Mouse (Mus musculus): ENCODE results near the gene Grin3b. TPM values are rescaled to one million over a fixed set of nuclear protein-coding genes. Genes with fewer than 3 reads are reported as not detected.

Gene Grin3b
- polyA plus RNA-seq, 1 experiment from 2014 or later, result 0.10 TPM

Other genes starting within 250 kb of the Grin3b start
- gene Polrmt, start 224.1 kb upstream of the Grin3b start, polyA plus RNA-seq (2015; fragmentation: Nextera tagmentation; extraction: Ambion mirVana), result 20.0 and 20.8 TPM in 2 replicates
- gene Fgf22, start 215.6 kb upstream of the Grin3b start, polyA plus RNA-seq (2015; fragmentation: Nextera tagmentation; extraction: Ambion mirVana), result not detected in 2 replicates
- 43.7 and 48.5 TPM in 2 replicates for gene Rnf126, start 203.8 kb upstream of the Grin3b start, polyA plus RNA-seq (2015; fragmentation: Nextera tagmentation; extraction: Ambion mirVana)
- 0.58 and 0.68 TPM in 2 replicates for gene Fstl3, start 193.4 kb upstream of the Grin3b start, polyA plus RNA-seq (2015; fragmentation: Nextera tagmentation; extraction: Ambion mirVana)
- 2.6 and 3.2 TPM in 2 replicates for gene Prss57, start 179.8 kb upstream of the Grin3b start, polyA plus RNA-seq (2015; fragmentation: Nextera tagmentation; extraction: Ambion mirVana)
- gene Palm, start 177.1 kb upstream of the Grin3b start, polyA plus RNA-seq (2015; fragmentation: Nextera tagmentation; extraction: Ambion mirVana), result 7.1 and 7.4 TPM in 2 replicates
- 0.25 and 0.75 TPM in 2 replicates for gene Misp, start 149.7 kb upstream of the Grin3b start, polyA plus RNA-seq (2015; fragmentation: Nextera tagmentation; extraction: Ambion mirVana)
- gene Ptbp1, start 116.3 kb upstream of the Grin3b start, polyA plus RNA-seq (2015; fragmentation: Nextera tagmentation; extraction: Ambion mirVana), result 136 and 175 TPM in 2 replicates
- gene Prtn3, start 96.2 kb upstream of the Grin3b start, polyA plus RNA-seq (2015; fragmentation: Nextera tagmentation; extraction: Ambion mirVana), result 54.8 and 64.6 TPM in 2 replicates
- gene Plppr3, start 96.1 kb upstream of the Grin3b start, polyA plus RNA-seq (2015; fragmentation: Nextera tagmentation; extraction: Ambion mirVana), result 5.7 and 5.8 TPM in 2 replicates
- gene Elane, start 84.5 kb upstream of the Grin3b start, polyA plus RNA-seq (2015; fragmentation: Nextera tagmentation; extraction: Ambion mirVana), result 47.1 and 59.3 TPM in 2 replicates
- gene Cfd, start 79.9 kb upstream of the Grin3b start, polyA plus RNA-seq (2015; fragmentation: Nextera tagmentation; extraction: Ambion mirVana), result not detected in 2 replicates
- 16.9 and 19.0 TPM in 2 replicates for gene Med16, start 61.8 kb upstream of the Grin3b start, polyA plus RNA-seq (2015; fragmentation: Nextera tagmentation; extraction: Ambion mirVana)
- gene Gm26602, start 59.9 kb upstream of the Grin3b start, polyA plus RNA-seq (2015; fragmentation: Nextera tagmentation; extraction: Ambion mirVana), result 11.3 TPM in 1 of 2 replicates, not detected in the other
- 0.19 and 0.28 TPM in 2 replicates for gene Kiss1r, start 53.7 kb upstream of the Grin3b start, polyA plus RNA-seq (2015; fragmentation: Nextera tagmentation; extraction: Ambion mirVana)
- gene R3hdm4, start 49.5 kb upstream of the Grin3b start, polyA plus RNA-seq (2015; fragmentation: Nextera tagmentation; extraction: Ambion mirVana), result 63.0 and 63.8 TPM in 2 replicates
- 5.4 and 5.7 TPM in 2 replicates for gene Arid3a, start 43.7 kb upstream of the Grin3b start, polyA plus RNA-seq (2015; fragmentation: Nextera tagmentation; extraction: Ambion mirVana)
- gene Wdr18, start 10.6 kb upstream of the Grin3b start, polyA plus RNA-seq (2015; fragmentation: Nextera tagmentation; extraction: Ambion mirVana), result 78.2 and 83.0 TPM in 2 replicates
- 8.2 TPM in 2 replicates for gene Tmem259, start 13.6 kb downstream of the Grin3b start, polyA plus RNA-seq (2015; fragmentation: Nextera tagmentation; extraction: Ambion mirVana)
- 45.8 and 49.6 TPM in 2 replicates for gene Cnn2, start 17.9 kb downstream of the Grin3b start, polyA plus RNA-seq (2015; fragmentation: Nextera tagmentation; extraction: Ambion mirVana)
- 6.3 and 7.4 TPM in 2 replicates for gene Abca7, start 25.8 kb downstream of the Grin3b start, polyA plus RNA-seq (2015; fragmentation: Nextera tagmentation; extraction: Ambion mirVana)
- gene Arhgap45, start 45.9 kb downstream of the Grin3b start, polyA plus RNA-seq (2015; fragmentation: Nextera tagmentation; extraction: Ambion mirVana), result 14.3 and 14.9 TPM in 2 replicates
- gene Polr2e, start 69.1 kb downstream of the Grin3b start, polyA plus RNA-seq (2015; fragmentation: Nextera tagmentation; extraction: Ambion mirVana), result 120 and 122 TPM in 2 replicates
- 677 TPM in 2 replicates for gene Gpx4, start 76.5 kb downstream of the Grin3b start, polyA plus RNA-seq (2015; fragmentation: Nextera tagmentation; extraction: Ambion mirVana)
- 9.2 and 9.9 TPM in 2 replicates for gene Sbno2, start 134.9 kb downstream of the Grin3b start, polyA plus RNA-seq (2015; fragmentation: Nextera tagmentation; extraction: Ambion mirVana)
- gene Stk11, start 145.1 kb downstream of the Grin3b start, polyA plus RNA-seq (2015; fragmentation: Nextera tagmentation; extraction: Ambion mirVana), result 16.2 and 18.3 TPM in 2 replicates
- 358 and 362 TPM in 2 replicates for gene Atp5d, start 167.9 kb downstream of the Grin3b start, polyA plus RNA-seq (2015; fragmentation: Nextera tagmentation; extraction: Ambion mirVana)
- 0.54 and 0.69 TPM in 2 replicates for gene Cbarp, start 170.1 kb downstream of the Grin3b start, polyA plus RNA-seq (2015; fragmentation: Nextera tagmentation; extraction: Ambion mirVana)
- 3.0 and 3.3 TPM in 2 replicates for gene Midn, start 177.6 kb downstream of the Grin3b start, polyA plus RNA-seq (2015; fragmentation: Nextera tagmentation; extraction: Ambion mirVana)
- 19.5 and 21.9 TPM in 2 replicates for gene Cirbp, start 195.3 kb downstream of the Grin3b start, polyA plus RNA-seq (2015; fragmentation: Nextera tagmentation; extraction: Ambion mirVana)
- 14.8 and 15.1 TPM in 2 replicates for gene 1600002K03Rik, start 202.2 kb downstream of the Grin3b start, polyA plus RNA-seq (2015; fragmentation: Nextera tagmentation; extraction: Ambion mirVana)
- gene Efna2, start 208.8 kb downstream of the Grin3b start, polyA plus RNA-seq (2015; fragmentation: Nextera tagmentation; extraction: Ambion mirVana), result 0.98 and 1.1 TPM in 2 replicates

Data from liver, embryonic 13.5 days (tissue).